Mouse (Mus musculus): Measurements from ENCODE around the gene Prr15. TPM values are rescaled to one million over a fixed set of nuclear protein-coding genes. Genes with fewer than 3 reads are reported as not detected.

The Prr15 gene
- polyA plus RNA-seq, 1 experiment from 2014 or later: 1.6 TPM

Other genes starting within 250 kb of the Prr15 start
- gene Wipf3, start 103.8 kb downstream of the Prr15 start, polyA plus RNA-seq (2014; fragmentation: Nextera tagmentation; extraction: Ambion mirVana): 4.8 and 5.0 TPM in 2 replicates
- 88.0 and 104 TPM in 2 replicates for gene Scrn1, start 240.7 kb downstream of the Prr15 start, polyA plus RNA-seq (2014; fragmentation: Nextera tagmentation; extraction: Ambion mirVana)